Mouse (Mus musculus) lung, postnatal 0 days (tissue): Measurements from ENCODE around the gene Gstp3.

Experiments used
- CTCF ChIP-seq: IDR thresholded peaks from 2 replicates; pipeline ENCODE4 v1.5.1; 2016; ENCODE audit warnings: antibody characterized with exemption, mild to moderate bottlenecking
- EP300 ChIP-seq: IDR thresholded peaks from 2 replicates; pipeline ENCODE4 v1.6.1; 2016; ENCODE audit warnings: antibody characterized with exemption, mild to moderate bottlenecking, control low read depth

DNA sequence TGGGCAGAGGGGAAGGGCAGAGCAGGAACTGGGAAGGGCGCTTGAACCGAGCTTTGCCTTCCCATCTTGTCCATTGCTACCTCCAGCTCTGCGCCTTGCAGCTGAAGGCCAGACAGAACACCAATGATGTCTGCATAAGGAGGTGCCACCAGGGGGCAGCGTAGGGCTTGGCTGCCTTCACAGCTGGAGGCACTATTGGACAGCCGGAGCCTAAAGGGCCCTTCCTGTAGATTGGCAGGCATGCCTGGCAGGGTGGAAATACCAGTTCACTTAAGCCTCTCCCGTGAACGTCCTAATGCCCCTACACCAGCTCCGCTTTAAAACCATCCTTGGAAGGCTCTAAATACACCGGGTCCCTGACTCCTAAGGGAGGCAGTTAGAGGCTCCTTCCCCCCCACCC lies 39.7 kb upstream of the Gstp3 start:
- no peak for TF ChIP-seq EP300
- TF ChIP-seq CTCF = peak; percentile 100
